Mouse (Mus musculus): ENCODE measurements around the gene Mycl.

- TF ChIP-seq CTCF (IDR thresholded peaks at IDR 0.05; ENCODE audit: borderline replicate concordance, extremely low read depth, insufficient read depth, insufficient read length) (no peak), POLR2A (IDR thresholded peaks at IDR 0.05; ENCODE audit: borderline replicate concordance, extremely low read depth, insufficient read depth, insufficient read length, poor library complexity, severe bottlenecking) (no peak)
Observed at GRCm38 (mm10) chr4:123000130-123000529, 4.7 kb downstream of the Mycl start.
